Mouse (Mus musculus): Measurements from ENCODE around the gene Ankrd44.

Gene Ankrd44

DNA sequence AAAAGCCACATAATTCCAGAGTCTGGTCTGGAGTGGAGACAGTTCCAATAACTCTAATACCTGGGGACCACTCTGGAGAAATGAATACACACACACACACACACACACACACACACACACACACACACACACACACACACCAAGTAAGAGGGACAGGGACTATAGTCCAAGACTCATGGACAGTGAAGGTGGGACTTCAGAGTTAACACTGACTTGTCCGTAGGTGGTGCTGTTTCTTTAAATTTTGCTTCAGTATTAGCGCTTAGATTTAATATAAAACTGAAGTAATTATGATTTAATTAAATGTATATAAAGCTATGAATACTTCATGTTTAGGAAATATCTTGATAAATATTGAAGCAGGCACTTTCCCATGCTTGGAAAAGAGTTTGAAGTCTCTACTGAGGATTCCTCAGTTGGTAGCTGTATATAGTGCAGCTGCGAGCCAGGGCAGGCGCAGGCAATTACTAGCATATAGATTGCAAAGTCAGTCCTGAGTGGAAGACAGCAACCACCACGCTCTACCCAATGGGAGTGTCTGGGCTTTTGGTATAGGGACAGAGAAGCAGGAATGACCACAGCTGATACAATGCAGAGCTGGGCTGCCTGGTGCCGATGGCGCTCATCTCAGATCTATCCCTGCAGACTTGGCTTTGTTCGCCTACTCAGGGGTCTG lies 170.4 kb downstream of the Ankrd44 start:
- TF ChIP-seq GATA4 (IDR thresholded peaks at IDR 0.05; ENCODE audit: insufficient replicate concordance, low read length): no peak

- TF ChIP-seq GATA4 (IDR thresholded peaks at IDR 0.05; ENCODE audit: insufficient replicate concordance, low read length): peak; percentile 49; the same call in 1 of the 2 replicates
These were observed 176.2 kb downstream of the Ankrd44 start for GRCm38 (mm10) chr1:54749961-54750360.

DNA sequence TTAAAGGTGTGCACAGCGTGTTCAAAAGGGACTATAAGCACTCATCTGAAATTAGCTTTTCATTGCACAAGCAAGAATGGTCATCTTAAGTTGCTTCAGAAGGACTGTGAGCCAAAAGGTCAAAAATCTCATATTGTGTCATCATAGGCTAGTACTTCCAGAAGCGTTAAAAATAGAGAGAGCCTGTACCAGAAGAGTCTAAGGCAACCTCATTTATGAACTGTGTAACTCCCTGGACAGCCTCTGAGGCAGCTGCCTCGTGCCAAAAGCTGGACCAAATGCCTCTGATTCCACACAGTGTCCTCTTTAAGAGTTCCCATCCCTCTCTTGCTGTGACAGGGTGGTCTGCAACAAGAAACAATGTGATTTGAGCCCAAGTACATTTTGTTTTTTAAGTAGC lies 176.7 kb downstream of the Ankrd44 start:
- TF ChIP-seq GATA4 (IDR thresholded peaks at IDR 0.05; ENCODE audit: insufficient replicate concordance, low read length): no peak

- no peak for TF ChIP-seq GATA4 (IDR thresholded peaks at IDR 0.05; ENCODE audit: insufficient replicate concordance, low read length)
These were observed 178.3 kb downstream of the Ankrd44 start for GRCm38 (mm10) chr1:54747785-54748420.

DNA sequence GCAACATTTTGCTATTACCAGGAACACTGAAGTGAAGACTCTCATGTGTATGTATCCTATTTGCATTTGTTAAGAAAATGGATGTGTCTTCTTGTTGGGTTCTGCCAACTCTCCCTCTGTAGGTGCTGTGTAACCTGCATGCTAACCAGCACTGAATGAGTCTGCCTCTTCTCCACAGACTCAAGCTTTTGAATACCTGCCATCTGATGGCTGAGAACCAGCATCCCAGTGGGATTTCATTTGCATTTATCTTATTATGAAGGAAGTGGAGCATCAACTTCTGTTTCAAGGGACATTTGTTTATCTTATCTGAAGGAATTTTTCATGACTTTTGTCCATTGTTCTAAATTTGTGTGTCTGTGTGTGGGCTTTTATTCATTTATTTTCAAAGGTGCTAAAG lies 180.5 kb downstream of the Ankrd44 start:
- TF ChIP-seq GATA4 (IDR thresholded peaks at IDR 0.05; ENCODE audit: insufficient replicate concordance, low read length): no peak

GRCm38 (mm10) chr1:54744171-54744570 lies 182.0 kb downstream of the Ankrd44 start:
- no peak for TF ChIP-seq GATA4 (IDR thresholded peaks at IDR 0.05; ENCODE audit: insufficient replicate concordance, low read length)

DNA sequence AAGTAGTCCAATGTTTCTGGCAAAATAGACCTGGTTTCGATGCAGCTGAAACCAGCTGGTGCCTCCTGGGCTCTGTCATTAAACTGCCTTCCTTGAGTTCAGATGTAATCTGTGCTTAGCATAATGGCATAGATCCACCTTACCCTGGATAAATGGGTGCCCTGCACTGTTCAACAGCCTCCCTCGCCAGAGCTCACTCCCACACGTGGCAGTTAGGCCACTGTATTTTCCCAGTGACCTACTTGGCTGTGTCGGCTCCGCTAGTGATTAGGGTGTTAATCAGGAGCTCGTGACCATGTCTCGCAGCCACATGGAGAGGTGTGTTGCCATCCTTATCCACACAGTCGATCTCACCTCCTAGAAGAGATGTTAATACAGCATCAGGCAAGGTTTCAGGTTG lies 183.1 kb downstream of the Ankrd44 start:
- no peak for TF ChIP-seq GATA4 (IDR thresholded peaks at IDR 0.05; ENCODE audit: insufficient replicate concordance, low read length)

GRCm38 (mm10) chr1:54740936-54741335 lies 185.3 kb downstream of the Ankrd44 start:
- peak; percentile 93 for TF ChIP-seq GATA4 (IDR thresholded peaks at IDR 0.05; ENCODE audit: insufficient replicate concordance, low read length)

GRCm38 (mm10) chr1:54737472-54737871 lies 188.7 kb downstream of the Ankrd44 start:
- no peak for TF ChIP-seq GATA4 (IDR thresholded peaks at IDR 0.05; ENCODE audit: insufficient replicate concordance, low read length)

DNA sequence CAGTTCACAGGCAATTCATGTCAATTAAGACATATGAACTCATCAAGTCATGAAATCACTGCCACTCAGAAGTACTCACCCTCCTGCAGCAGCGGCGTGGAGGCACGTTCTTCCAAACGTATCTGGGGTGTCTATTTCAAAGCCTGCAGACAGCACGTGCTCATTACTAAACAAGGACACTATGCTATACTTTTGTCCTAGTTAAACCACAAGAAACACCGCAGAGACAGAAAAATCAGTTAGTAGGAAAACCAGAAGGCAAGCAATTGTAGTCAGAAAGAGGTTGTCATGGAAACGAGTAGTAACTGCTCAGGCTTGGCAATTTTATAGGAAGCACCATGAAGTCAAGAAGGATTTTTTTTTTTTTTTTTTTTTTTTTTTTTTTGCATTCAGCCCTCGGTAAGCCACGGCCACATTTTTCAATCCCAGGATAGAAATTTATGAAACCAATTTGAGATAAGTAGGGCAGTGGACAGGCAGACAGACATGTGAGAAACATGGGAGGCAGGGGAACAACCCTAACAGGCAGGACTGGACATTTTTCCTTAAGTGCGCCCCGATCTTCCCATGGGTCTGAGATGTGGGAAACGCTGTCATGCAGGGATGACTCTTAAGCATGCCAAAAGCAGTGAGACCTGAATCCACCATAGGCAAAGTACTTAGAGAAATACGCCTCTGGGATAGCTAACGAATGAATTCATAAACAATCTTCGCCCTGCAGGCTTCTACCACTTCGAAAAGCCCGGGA lies 191.1 kb downstream of the Ankrd44 start:
- no peak for TF ChIP-seq GATA4 (IDR thresholded peaks at IDR 0.05; ENCODE audit: insufficient replicate concordance, low read length)

GRCm38 (mm10) chr1:54729316-54729715 lies 196.9 kb downstream of the Ankrd44 start:
- no peak for TF ChIP-seq GATA4 (IDR thresholded peaks at IDR 0.05; ENCODE audit: insufficient replicate concordance, low read length)

DNA sequence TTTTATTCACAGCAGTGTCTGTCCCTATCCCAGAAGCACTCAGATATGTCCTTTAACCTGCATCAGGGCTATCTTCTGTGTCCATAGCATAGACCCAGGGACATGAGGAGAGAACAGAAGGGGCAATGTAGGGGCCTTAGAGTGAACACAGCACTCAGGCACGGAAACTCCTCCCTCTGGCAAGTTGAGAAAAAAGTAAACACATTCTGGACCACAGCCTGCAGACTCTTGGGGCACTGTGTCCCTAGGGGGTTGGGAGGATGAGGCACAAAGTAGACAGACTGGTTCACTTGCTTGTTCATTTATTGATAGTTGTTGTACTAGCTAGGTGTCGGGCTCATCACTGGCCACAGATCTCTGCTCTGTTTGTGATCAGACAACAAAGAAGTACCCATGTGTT lies 199.6 kb downstream of the Ankrd44 start:
- no peak for TF ChIP-seq GATA4 (IDR thresholded peaks at IDR 0.05; ENCODE audit: insufficient replicate concordance, low read length)

DNA sequence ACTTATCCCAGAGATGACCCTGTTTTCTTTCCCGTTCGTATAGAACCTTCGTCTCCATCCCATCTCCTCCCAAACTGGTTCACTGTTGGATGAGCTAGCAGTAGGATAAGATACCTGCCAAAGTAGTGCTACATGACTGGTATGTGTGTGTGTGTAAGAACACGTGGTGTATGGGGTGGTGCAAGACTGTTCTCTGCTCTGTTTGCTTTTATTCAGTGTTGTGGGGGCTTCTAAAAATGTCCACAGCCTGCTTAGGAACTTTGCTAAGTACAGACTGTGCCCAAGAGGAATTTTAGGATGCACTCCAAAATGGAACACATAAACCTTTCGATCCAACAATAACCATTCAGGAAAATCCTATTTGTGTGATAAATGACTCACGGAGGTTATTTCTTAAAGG lies 209.3 kb downstream of the Ankrd44 start:
- TF ChIP-seq GATA4 (IDR thresholded peaks at IDR 0.05; ENCODE audit: insufficient replicate concordance, low read length): no peak

DNA sequence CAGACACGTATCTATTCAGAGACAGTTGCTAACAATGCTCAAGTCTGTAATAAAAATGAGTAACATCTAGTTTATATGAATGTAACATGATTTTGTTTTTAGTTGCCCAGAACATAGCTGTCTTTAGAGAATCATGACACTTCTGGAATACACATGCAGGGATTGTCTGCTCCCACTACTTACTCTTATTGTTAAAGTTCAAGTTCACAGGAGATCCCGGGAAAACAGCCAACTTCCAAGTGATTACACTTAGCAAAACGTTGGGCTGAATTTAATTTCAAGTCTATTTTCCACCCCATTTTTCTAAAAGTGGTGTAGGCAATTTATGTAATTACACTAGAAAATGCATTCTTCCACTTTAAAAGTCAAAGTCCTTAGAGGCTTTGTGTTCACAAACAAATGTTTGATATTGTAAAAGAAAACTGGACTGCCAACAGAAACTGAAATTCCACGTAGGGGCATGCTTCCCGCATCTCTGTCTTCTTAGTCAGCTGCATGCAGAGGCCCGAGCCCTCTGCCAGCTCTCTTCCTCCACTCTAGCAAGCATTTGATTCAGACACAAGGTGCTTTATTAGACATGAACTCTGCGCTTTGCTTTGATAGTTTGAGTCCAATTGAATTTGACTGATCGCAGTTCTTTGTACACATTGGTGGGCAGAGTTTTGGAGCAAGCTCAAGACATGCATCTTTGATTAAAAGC lies 211.0 kb downstream of the Ankrd44 start:
- TF ChIP-seq GATA4 (IDR thresholded peaks at IDR 0.05; ENCODE audit: insufficient replicate concordance, low read length): no peak

All from liver, adult (tissue).